Mouse (Mus musculus): ENCODE results near the gene Gm26620. TPM values are rescaled to one million over a fixed set of nuclear protein-coding genes. Genes with fewer than 3 reads are reported as not detected.
A peak's percentile ranks its signal among the peaks of the same experiment; 100 is the strongest.

Gene Gm26620
- polyA plus RNA-seq, 1 experiment, result 3.3 TPM

DNA sequence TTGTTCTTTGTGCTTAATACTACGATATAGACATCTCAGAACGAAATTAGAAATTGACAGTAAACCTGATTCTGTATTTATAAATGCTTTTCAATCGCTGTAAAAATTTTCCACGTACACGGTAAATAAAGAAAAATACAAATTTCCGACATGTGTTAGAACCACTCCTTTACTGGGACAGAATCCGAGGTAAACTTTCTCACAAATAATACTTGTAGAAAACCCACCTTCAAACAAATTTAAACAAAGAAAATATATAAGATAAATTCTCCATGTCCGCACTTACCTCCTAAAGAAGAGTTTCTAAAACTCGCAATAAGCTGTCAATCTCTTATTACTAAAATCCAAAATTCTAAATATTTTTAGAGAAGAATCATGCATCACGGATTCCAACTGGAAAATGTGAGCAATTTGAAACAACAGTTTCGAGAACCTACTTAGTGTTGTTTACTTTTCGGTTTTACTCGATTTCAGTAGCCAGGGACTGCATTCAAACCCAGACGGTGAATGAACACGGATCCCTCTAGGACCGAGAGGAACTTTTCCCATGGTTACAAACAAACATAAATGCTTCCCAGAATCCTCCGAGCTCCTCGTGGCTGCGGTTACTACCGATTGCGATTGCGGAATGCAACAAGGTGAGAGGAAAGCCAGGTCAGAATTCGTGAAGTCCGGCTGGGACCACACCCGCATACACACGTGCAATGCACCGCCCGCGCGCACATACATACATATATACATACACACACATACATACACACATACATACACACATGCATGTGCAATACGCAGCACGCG, 16.6 kb upstream of the Gm26620 start:
- Histone ChIP-seq H3K9me3 (no peaks in the 10 kb centered on the region), H3K4me3 (replicated peaks) (peak overlapping the region; percentile 95), H3K36me3 (replicated peaks; ENCODE audit: low read length) (peaks cover 23% of the 10 kb centered on the region), H3K27me3 (replicated peaks) (no peaks in the 10 kb centered on the region), H3K4me1 (peaks cover 36% of the 10 kb centered on the region)
- no peak for TF ChIP-seq GATA1 (IDR thresholded peaks at IDR 0.05; ENCODE audit: borderline replicate concordance, low read length)
- TF ChIP-seq FLI1 (IDR thresholded peaks at IDR 0.05; ENCODE audit: low read length), result no peak

DNA sequence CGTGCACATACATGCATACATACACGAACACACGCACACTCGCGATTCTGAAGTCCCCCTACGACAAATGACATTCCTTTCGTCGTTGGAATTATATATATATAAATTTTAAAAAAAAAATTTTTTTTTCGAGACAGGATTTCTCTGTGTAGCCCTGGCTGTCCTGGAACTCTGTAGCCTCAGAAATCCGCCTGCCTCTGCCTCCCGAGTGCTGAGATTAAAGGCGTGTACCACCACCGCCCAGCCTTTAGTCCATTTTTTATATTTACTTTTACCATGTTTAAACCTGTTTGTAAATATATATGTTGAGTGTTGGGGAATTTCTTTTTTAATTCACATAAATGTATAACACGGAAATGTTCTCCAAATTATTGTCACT, 16.0 kb upstream of the Gm26620 start:
- Histone ChIP-seq H3K4me3 (replicated peaks) (peak overlapping the region; percentile 95), H3K27me3 (replicated peaks) (no peaks in the 10 kb centered on the region), H3K9me3 (no peaks in the 10 kb centered on the region), H3K4me1 (peaks cover 30% of the 10 kb centered on the region), H3K36me3 (replicated peaks; ENCODE audit: low read length) (peaks cover 26% of the 10 kb centered on the region)
- no peak for TF ChIP-seq GATA1 (IDR thresholded peaks at IDR 0.05; ENCODE audit: borderline replicate concordance, low read length)
- TF ChIP-seq FLI1 (IDR thresholded peaks at IDR 0.05; ENCODE audit: low read length), result no peak

DNA sequence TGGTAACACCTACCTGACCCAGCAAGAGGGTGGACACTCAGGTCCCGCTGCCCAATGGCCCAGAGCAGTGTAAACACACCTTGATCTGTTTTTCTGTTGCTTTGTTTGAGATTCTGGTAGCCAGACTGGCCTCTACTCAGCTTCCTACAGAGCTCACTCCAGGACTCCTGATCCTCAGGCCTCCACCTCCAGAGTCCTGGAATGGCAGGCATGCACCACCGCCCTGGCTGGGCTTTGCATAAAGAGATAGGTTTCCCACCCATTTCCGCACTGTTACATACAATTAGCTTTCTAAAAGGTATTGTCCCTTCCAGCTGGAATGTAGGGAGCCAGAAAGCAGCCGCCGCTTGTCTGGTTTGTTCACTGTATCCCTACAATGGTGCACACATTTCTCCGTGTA, 13.5 kb upstream of the Gm26620 start:
- H3K4me1 ChIP-seq, result peaks cover 18% of the 10 kb centered on the region
- H3K36me3 ChIP-seq (replicated peaks; ENCODE audit: low read length), result peaks cover 43% of the 10 kb centered on the region
- no peaks in the 10 kb centered on the region for H3K9me3 ChIP-seq
- no peak for TF ChIP-seq GATA1 (IDR thresholded peaks at IDR 0.05; ENCODE audit: borderline replicate concordance, low read length)
- TF ChIP-seq FLI1 (IDR thresholded peaks at IDR 0.05; ENCODE audit: low read length), result no peak
- no peak overlapping the region for H3K4me3 ChIP-seq (replicated peaks)
- H3K27me3 ChIP-seq (replicated peaks), result no peaks in the 10 kb centered on the region

DNA sequence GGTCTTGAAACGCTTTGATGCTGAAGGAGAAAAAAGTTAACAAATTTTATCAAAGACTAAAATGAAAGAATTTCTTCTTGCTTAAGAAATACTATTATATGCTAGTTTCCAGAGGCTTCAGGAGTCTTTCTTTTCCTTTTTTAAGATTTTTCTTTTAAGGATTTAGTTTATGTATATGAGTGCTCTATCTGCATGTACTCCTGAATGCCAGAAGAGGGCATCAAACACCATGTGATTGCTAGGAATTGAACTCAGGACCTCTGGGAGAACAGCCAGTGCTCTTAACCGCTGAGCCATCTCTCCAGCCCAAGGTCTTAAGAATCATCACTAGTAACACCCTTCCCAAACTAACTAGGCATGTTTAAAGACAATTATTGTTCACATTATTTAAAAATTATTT, 12.9 kb upstream of the Gm26620 start:
- H3K27me3 ChIP-seq (replicated peaks), result no peaks in the 10 kb centered on the region
- H3K9me3 ChIP-seq, result no peaks in the 10 kb centered on the region
- TF ChIP-seq GATA1 (IDR thresholded peaks at IDR 0.05; ENCODE audit: borderline replicate concordance, low read length), result no peak
- no peak for TF ChIP-seq FLI1 (IDR thresholded peaks at IDR 0.05; ENCODE audit: low read length)
- H3K4me3 ChIP-seq (replicated peaks), result no peak overlapping the region
- H3K36me3 ChIP-seq (replicated peaks; ENCODE audit: low read length), result peaks cover 46% of the 10 kb centered on the region
- H3K4me1 ChIP-seq, result peaks cover 18% of the 10 kb centered on the region

DNA sequence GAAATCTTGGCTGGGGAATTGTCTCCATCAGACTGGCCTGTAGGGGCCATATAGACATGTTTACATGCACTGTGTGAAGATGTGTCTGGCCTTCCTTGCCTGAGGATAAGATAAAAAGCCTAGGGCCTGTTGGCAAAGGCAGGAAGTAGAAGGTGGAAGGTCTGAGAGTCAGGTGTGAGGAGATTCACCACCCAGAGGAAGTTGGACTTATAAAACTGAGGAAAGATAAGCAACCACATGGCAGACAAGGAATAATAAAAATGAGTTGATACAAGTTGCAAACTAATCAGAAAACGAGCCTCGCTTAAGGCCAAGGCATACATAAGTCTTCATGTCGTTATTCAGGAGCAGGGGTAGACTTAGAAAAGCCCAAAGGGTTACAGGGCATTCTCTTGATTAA, 9.2 kb upstream of the Gm26620 start:
- H3K4me1 ChIP-seq, result peaks cover 10% of the 10 kb centered on the region; the same call in 1 of the 2 replicates
- no peaks in the 10 kb centered on the region for H3K27me3 ChIP-seq (replicated peaks)
- H3K36me3 ChIP-seq (replicated peaks; ENCODE audit: low read length), result peaks cover 68% of the 10 kb centered on the region
- no peak for TF ChIP-seq FLI1 (IDR thresholded peaks at IDR 0.05; ENCODE audit: low read length)
- TF ChIP-seq GATA1 (IDR thresholded peaks at IDR 0.05; ENCODE audit: borderline replicate concordance, low read length), result no peak
- H3K4me3 ChIP-seq (replicated peaks), result no peak overlapping the region
- no peaks in the 10 kb centered on the region for H3K9me3 ChIP-seq

DNA sequence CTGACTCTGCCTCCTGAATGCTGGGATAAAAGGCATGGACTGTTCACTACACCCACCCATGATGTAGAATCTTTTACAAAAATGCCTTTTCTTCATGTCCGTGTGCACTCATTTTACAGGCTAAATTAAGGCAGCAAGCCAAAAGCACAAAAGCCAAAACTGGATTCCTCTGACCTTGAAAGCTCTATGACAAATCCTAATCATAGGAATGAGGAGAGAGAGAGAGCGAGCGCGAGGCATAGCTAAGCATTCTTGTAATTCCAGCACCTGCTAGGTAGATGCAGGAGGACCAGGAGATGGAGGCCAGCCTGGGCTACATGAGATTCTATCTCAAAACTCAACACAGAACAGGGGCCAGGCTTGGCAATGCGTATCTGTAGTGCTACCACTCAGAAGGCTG, 8.0 kb upstream of the Gm26620 start:
- Histone ChIP-seq H3K4me1 (peaks cover 6% of the 10 kb centered on the region; the same call in 1 of the 2 replicates), H3K36me3 (replicated peaks; ENCODE audit: low read length) (peaks cover 70% of the 10 kb centered on the region), H3K27me3 (replicated peaks) (no peaks in the 10 kb centered on the region), H3K4me3 (replicated peaks) (no peak overlapping the region), H3K9me3 (no peaks in the 10 kb centered on the region)
- TF ChIP-seq GATA1 (IDR thresholded peaks at IDR 0.05; ENCODE audit: borderline replicate concordance, low read length) (no peak), FLI1 (IDR thresholded peaks at IDR 0.05; ENCODE audit: low read length) (no peak)

DNA sequence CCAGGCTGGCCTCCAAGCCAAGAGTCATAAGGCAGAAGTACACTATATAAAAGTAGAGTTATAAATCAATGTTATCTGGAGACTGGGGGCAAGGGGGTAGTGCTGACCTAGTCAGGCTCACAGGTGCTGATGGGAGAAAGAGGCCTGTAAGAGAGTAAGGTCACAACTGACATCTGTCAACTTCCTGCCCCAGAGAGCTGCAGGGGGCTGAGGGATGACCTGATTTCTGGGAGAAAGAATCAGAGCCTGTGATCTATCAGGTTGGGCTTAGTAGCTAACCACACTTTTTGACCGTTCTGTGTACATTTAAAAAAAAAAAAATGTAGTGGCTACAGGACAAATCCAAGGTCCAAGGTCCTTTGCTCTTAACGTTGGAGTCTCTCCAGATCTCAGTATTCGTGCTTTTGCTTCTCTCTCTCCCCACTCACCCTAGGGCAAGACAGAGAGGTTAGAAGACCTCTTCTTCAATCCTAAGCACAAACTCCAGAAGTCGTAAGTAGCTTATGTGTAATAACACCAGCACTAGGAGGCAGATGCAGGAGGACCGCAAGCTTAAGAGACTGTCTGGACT, 1.9 kb upstream of the Gm26620 start:
- H3K4me1 ChIP-seq, result peaks cover 11% of the 10 kb centered on the region
- TF ChIP-seq FLI1 (IDR thresholded peaks at IDR 0.05; ENCODE audit: low read length), result no peak
- TF ChIP-seq GATA1 (IDR thresholded peaks at IDR 0.05; ENCODE audit: borderline replicate concordance, low read length), result no peak
- H3K9me3 ChIP-seq, result 0 out of 2 replicates have a peak, but pooled peaks cover under 1% of the 10 kb centered on the region
- no peak overlapping the region for H3K4me3 ChIP-seq (replicated peaks)
- peaks cover 32% of the 10 kb centered on the region for H3K36me3 ChIP-seq (replicated peaks; ENCODE audit: low read length)
- H3K27me3 ChIP-seq (replicated peaks), result no peaks in the 10 kb centered on the region

DNA sequence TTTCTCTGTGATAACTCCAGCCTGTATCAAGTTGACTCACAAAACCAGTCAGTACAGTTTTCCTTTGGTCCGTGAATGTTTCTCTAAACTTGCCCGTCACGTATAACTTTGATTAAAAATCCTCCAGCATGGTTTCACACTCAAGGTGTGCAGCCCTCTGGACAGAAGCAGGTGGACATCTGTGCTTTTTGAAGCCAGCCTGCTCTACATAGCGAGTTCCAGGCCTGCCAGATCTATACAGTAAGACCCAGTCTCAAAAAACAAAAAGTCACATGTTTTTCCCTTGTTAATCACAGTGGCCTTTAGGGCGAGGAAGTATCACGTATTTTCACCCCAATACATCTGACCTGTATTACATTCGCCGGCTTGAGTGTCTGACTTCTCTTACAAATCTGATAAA, 475 bp upstream of the Gm26620 start:
- peaks cover 13% of the 10 kb centered on the region for H3K4me1 ChIP-seq
- peaks cover 7% of the 10 kb centered on the region; the same call in 1 of the 2 replicates for H3K9me3 ChIP-seq
- peak overlapping the region; percentile 99 for H3K4me3 ChIP-seq (replicated peaks)
- H3K36me3 ChIP-seq (replicated peaks; ENCODE audit: low read length), result peaks cover 24% of the 10 kb centered on the region
- TF ChIP-seq GATA1 (IDR thresholded peaks at IDR 0.05; ENCODE audit: borderline replicate concordance, low read length), result no peak
- H3K27me3 ChIP-seq (replicated peaks), result peaks cover 2% of the 10 kb centered on the region

DNA sequence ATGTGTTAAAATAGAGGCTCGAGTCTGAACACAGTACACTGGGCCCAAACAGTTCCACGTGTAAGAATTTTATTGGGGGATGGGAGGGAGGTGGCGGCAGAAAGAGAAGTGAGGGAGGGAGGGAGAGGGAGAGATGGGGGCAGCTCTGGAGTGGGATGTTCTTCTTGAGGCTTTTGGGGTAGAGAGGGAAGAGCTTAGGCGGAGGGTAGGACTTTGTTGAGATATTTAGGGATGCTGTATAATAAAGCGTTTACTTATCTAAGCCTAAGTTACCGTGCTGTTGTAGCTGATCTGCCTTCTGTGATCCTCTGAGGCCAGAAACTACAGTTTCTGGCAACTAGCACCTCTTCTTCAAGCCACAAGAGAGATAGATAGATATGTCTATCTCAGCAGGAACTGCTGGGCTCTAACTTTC, 1.2 kb downstream of the Gm26620 start:
- Histone ChIP-seq H3K4me3 (replicated peaks) (no peak overlapping the region), H3K9me3 (peaks cover 7% of the 10 kb centered on the region; the same call in 1 of the 2 replicates), H3K27me3 (replicated peaks) (peaks cover 2% of the 10 kb centered on the region), H3K36me3 (replicated peaks; ENCODE audit: low read length) (peaks cover 8% of the 10 kb centered on the region), H3K4me1 (peaks cover 24% of the 10 kb centered on the region)
- TF ChIP-seq GATA1 (IDR thresholded peaks at IDR 0.05; ENCODE audit: borderline replicate concordance, low read length) (no peak), FLI1 (IDR thresholded peaks at IDR 0.05; ENCODE audit: low read length) (no peak)

DNA sequence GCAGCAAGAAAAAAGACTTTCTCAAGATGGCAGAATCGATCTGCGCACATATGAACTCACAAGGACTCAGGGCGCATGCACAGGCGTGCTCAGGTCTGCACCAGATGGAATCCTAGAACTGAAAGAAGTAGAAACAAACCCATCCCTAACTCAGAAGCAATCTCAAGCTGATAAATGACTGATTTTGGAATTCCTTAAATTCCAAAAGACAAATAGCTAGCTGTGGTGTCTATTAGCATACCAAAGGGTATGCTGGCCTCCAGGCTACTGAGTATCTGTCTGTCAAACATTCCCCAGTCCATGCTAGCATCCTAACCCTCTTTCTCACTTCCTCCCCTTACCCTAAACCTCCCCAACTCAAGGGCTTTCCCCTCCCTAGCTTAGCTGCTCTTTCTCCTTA, 4.4 kb downstream of the Gm26620 start:
- Histone ChIP-seq H3K27me3 (replicated peaks) (peaks cover 2% of the 10 kb centered on the region), H3K9me3 (peaks cover 7% of the 10 kb centered on the region; the same call in 1 of the 2 replicates), H3K4me3 (replicated peaks) (no peak overlapping the region), H3K4me1 (peaks cover 35% of the 10 kb centered on the region), H3K36me3 (replicated peaks; ENCODE audit: low read length) (no peaks in the 10 kb centered on the region)
- TF ChIP-seq GATA1 (IDR thresholded peaks at IDR 0.05; ENCODE audit: borderline replicate concordance, low read length) (no peak), FLI1 (IDR thresholded peaks at IDR 0.05; ENCODE audit: low read length) (no peak)

Measured in megakaryocyte, embryonic 14.5 days (primary cell).